Mouse (Mus musculus) cerebellum, adult 9-11 months (tissue): Measurements from ENCODE around the gene Man1b1.

Experiments
- DNase-seq: peaks from one replicate; pipeline ENCODE4 v3.0.0; 2022

Gene Man1b1

DNA sequence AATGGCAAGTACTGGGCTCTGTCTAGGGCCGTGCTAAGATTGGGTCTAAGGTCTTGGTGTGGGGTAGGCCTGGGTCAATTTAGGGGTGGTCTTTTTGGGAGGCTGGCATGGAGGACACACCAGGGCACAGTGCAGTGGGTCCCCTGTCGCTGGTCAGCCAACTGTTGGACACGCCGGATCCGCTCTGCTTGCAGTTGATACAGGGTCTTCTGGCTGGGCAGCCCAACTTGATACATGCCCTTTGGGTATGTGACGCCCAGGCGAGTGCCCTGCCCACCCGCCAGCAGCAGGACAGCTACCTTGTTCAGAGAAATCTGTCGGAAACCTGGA lies 32.6 kb downstream of the Man1b1 start:
- DNase-seq = no peak

DNA sequence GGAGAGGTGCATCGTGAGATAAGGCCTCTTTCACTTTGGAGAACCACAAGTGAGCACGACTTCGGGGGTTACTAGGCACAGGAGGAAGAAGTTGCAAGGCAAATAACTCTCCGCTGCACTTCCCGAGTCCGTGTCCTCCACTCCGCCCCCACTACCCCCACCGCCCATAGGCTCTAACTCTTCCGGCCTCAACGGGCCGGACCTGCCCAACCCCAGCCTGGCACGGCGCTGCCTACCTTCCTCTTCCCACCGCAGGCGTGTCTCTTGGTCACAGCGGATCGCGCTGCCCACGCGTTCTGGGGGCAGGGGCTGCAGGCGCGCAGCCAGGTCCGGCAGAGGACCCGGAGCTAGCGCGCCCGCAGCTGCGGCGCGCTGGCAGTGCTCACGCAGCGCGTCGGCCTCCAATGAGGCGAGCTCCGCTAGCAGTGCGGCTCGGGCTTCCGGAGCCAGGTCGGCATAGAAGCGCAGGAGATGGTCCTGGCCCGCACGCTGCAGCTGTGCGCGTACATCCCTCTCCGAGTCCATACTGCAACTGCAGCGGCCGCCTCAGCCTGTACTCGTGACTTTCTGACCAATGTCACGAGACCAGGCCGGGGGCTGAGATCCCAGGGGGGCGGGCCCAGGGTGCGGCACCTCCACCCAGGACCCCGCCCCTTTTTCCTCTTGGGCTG lies 33.1 kb downstream of the Man1b1 start, which contains the start of gene Uap1l1:
Gene Uap1l1, minus strand, starts transcription at position 592 of the 671 bp plus-strand sequence.
- peak; percentile 65 for DNase-seq

DNA sequence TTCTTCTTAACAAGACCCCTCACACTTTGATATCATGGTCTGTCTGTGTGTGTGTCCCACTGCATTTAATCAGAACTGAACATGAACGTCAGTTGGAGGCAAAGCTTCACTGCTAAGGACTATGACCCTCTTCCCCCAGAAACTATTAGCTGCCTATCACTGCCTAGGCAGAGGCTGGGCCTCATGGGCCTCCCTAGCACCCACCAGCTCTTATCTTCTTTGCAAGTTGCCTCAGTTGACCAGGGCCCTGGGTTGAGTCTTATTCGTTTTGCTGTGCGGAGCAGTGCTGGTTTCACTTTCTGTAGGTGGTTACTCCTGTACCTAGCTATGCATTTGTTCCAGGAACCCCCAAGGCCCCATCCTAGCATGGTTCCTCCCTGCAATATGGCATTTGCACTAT lies 37.9 kb downstream of the Man1b1 start:
- no peak for DNase-seq

DNA sequence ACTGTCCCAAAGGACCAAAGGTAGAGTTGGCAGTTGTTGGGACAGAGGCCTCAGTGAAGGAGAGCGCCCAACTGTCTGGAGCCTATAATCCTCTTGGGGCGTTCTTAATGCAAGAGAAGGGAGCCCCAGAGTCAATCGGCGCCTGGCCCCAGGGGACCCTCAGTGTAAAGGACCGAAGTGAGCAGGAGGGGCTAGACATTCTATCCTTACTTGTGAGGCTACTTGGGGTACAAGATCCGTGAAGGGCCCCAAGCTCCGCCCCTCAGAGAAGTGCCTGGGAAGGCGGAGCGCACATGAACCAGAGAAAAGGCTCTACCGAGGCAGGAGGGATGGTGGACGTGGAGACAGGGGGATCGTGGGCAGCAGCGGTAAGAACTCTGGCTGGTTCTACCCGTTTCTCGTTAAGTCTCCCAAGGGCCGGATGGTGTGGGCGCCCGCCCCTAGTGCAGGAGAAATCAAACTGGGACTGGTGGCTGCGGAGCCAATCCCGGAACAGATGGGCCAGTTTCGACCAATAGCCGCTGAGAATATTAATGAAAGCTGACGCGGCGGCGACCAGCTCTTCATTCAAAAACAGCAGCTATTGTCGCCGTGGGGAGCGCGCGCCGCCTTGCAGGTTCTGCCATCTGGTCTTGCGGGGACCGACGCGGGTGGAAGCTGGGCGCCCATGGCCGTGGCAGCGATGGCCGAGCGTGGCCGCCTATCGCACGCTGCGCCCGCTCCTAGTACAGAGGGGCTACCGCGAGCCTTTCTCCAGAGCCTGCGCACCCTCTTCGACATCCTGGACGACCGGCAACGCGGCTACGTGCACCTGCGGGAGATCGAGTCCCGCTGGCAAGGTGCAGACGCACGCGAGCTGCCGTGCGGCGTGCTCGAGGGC lies 39.9 kb downstream of the Man1b1 start, which contains the start of gene Sapcd2:
Gene Sapcd2, plus strand, starts transcription at position 558 of the 880 bp plus-strand sequence.
- DNase-seq = peak; percentile 89

DNA sequence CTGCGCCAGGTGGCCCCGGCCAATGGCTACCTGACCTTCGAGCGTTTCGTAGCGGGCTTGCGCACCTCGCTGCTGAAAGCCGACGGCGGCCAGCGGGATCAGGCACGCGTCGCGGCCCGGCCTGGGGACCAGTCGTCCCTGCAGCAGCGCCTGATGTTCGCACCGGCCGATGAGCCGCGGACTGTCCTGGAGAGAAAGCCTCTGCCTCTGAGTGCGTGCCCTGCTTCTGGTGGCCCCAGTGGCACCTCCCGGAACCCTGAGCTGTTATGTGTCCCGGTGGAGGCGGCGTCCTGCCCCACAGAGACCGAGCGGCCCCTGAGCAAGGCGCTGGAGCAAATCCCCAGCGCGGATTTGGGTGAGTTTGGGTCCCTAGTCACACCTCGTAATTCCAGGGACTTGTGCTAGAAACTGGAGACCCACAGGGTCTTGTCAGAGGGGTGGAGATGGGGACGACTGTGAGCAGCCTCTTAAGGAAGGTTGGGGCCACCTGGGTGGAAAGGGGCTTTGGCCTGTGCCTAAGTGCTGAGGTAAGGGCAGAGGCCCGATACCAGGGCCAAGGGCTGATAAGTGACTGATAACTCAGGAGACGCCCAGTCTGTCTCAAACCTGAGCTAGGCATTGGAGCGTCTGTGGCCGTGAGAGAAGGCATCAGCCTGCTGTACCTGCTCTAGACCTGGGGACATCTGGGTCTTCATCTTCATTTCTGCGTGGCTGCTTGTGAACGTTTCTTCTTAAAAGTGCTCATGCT lies 40.7 kb downstream of the Man1b1 start:
- no peak for DNase-seq

DNA sequence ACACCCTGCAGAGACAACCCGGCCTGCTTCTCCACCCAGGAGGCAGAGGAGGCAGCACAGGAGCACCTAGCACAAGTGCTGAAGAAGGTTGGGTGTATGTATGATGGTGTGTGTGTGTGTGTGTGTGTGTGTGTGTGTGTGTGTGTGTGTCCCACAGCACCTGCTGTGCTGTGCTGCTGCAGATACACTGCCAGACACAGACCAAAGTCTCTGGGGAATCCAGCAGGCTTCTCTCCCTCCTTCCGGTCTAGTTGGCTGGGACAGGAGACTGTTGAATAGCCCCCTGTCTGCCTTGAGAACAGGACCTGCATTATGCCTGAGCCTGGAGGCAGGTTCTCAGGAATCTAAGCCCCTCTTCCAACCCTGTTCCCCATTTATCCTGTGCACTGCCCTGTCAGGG lies 41.3 kb downstream of the Man1b1 start:
- no peak for DNase-seq

DNA sequence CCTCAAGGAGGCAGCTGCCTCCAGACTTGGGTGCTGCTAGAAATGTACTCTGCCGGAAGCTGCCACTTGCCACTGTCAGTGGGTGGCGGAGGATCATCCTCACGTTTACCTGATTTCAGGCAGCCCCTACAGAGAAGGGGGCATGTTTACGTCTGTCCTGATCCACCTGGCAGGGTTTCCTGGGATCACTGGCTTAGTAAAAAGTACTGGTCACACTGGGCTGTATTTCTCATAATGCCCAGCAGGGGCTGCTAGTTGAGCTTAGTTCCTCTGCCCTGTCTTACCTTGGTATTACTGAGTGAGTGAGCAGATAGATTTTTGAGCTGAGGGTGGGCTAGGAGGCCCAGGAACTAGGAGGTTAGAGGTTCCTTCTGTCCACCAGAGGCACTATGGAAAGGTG lies 44.5 kb downstream of the Man1b1 start:
- peak; percentile 64 for DNase-seq

DNA sequence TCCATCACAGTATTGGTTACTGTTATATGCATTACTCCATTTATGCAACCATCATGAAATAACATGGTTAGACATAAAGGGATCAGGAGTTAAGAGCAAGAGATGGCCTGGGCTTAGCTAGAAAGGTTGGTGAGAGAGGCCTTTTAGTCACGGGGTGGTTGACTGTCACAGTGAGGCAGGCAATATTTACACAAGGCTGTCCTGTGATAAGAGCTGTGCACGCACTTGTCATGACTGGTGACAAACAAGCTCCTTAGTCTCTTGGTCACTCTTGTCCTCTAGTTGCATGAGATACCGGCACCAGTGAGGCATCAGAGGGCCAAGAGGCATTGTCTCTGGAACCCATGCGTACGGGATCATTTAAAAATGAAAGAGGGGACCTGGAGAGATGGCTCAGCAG lies 52.4 kb downstream of the Man1b1 start:
- no peak for DNase-seq

DNA sequence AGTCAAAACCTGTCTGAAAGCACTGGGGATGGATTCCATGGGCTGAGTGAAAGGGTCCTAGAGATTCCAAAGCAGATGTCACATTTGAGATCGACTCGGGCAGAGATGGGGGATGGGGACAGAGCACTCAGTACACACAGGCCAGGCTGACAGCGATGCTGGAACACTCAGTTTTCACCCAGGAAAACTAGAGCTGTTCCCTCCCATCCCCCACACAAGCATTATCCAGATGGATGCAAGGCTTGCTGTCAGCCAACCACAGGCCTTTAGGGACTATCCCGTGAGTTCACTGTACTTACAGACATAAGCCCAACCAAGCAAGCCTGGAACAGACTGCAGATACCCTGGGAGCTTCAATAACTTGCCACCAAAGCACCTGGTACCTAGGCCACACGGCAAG lies 59.1 kb downstream of the Man1b1 start:
- DNase-seq = no peak

DNA sequence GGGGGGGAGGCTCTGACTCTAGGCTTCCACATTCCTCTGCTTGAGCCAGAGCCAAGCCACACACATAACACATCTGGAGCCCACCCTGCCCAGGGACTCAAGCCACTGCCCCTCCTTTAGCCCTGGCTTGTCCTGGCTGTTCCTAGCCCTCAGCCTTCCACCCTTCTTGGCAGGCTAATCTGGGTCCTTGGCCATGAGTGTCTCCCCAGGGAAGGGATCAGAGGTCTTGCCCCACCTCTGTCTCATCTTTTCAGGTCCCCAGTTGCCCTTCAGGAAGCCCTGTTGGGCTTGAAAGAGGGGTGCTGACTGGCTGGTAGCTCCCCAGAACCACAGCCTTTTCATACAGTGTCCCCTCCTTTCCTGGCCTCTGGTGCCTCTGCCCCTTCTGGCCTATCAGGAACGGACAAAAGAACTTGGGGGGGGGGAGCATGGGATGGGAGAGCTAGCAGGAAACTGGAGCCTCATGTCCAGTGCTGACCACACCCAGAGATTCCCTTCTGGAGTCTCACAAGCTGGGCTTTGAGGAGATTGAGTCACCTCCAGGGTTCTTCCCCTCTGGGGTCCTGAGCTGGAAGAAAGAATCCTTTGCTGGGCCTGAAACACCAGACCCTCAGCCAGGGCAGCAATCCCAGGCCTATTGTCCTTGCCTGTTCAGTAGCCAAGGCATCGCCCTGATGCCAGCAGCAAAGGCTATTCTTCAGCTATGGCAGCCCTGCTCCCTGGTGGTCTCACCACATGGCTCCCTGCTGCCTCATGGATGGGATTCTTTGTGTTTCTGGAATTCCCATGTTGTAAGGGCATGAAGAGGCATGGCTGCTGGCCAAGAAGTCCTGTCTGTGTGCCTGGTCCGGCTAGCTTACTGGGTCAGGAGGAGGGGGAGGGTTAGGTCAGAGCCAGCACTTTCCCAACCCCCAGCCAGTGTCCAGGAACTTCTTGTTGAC lies 62.4 kb downstream of the Man1b1 start:
- DNase-seq = peak; percentile 72

DNA sequence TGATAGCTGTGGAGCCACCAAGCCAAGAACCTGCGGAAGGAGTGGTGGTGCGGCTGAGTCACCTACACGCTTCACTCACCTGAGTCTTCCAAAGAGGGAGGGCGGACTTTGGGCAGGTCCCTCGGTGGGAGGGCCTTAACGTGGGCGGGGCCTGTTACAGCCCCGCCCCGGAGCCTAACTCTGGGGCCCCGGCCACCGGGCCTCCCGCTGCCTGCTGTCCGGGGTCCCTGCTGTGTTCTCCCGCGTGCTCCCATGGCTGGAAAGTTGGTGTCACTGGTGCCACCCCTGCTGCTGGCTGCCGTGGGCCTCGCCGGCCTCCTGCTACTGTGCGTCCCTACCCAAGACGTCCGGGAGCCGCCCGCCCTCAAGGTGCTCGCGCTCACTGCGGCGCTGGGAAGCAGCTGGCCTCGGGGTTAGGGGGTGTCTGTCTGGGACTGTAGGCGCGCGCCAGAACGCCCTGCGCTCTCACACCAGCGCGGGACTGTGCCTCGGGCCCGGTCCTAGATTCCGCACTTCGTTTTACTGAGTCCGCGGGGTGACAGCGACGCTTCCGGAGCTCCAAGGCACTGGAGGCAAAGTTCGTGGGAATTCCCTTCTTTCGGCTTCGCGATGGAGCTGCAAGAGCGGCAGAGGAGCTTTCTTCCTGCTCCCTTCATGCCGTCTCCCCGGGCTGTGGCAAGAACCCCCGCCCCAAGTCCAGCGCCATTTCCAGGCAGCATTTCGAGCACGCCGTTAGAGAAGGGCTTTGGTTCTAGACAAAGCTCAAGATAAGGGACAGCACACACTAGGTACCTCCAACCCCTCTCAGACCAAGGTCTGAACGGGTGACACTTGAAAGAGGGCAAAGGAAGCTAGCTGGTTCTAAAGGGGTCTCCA lies 63.8 kb downstream of the Man1b1 start, which contains the start of gene Entpd2:
Gene Entpd2, plus strand, starts transcription at position 154 of the 876 bp plus-strand sequence.
- peak; percentile 70 for DNase-seq

DNA sequence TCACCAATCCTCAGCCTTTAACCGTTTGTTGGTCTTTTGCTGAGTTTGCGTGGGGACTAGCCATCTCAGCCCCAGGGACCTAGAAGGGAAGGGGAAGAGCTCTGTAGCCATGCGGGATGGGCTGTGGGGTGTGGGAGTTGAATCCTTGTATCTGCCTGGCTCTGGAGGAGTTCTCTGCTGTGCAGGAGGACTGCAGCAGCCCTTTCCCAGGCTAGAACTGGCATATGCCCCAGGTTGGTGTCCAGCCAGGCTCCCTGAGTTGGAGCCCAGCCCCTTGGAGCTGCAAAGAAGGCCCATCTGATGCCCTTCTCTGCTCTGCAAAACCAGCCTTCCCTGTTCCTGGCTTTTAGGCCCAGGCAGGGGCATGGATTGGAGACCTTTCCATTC lies 64.5 kb downstream of the Man1b1 start:
- DNase-seq = peak; percentile 87

DNA sequence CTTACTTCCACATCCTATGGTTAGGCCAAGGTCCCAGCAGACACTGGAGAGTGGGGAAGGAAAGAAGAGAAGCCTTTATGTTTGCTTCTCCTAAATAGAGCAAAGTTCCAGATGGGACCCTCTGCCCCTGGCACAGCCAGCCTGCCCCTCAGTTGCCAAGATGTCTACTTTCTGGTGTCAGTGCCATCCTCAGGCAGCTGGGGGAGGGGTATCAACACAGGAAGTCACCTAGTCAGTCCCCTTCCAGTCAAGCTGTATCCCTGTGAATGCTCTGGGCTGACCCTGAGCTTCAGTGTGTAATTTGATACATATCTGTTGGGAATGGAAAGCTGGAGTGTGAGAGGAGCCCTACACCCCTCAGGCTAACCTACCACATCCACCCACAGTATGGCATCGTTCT lies 64.9 kb downstream of the Man1b1 start:
- DNase-seq = peak; percentile 40

DNA sequence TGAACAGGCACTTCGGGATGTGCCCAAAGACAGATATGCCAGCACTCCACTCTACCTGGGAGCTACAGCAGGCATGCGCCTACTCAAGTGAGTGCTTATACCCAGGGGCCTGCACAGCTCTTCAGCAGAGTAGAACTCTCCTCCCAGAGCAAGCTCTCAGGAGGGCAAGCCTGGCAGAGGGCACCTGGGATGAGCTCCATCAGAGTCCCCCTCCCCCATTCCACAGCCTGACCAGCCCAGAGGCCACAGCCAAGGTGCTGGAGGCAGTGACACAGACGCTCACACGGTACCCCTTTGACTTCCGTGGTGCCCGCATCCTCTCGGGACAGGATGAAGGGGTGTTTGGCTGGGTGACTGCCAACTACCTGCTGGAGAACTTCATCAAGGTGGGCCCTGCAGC lies 65.9 kb downstream of the Man1b1 start:
- peak; percentile 54 for DNase-seq

DNA sequence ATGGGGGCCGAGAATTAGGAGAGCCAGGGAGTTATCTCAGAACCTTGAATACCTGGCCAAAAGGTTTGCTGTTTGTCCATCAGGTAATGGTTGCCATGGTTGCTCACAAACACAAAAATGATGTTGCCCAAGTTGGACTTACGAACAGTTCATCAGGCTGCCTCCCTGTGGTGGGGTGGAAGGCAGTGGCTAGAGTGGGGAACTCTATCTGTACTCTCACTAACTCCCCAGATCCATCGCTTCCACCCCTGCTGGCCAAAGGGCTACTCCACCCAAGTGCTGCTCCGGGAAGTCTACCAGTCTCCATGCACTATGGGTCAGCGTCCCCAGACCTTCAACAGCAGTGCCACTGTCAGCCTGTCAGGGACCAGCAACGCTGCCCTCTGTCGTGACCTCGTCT lies 66.9 kb downstream of the Man1b1 start, which contains the start of gene Npdc1:
Gene Npdc1, plus strand, starts transcription at position 301 of the 400 bp plus-strand sequence.
- DNase-seq = peak; percentile 25

DNA sequence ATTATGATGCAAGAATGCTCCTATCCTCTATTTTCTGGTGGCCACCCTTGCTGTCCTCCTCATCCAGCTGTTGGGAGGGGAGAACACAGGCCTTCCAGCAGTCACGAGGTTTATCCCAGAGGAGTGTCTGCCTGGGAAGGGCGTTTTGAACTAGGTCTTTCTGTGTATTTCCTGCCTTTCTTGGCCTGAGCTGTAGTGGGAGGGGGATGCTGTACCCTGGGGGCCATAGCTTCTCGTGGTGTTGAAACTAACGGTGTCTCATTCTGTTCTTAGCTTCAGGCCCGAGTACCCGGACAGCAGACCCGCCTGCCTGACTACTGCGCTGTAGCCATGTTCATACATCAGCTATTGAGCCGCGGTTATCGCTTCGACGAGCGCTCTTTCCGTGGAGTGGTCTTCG lies 68.2 kb downstream of the Man1b1 start:
- DNase-seq = no peak

DNA sequence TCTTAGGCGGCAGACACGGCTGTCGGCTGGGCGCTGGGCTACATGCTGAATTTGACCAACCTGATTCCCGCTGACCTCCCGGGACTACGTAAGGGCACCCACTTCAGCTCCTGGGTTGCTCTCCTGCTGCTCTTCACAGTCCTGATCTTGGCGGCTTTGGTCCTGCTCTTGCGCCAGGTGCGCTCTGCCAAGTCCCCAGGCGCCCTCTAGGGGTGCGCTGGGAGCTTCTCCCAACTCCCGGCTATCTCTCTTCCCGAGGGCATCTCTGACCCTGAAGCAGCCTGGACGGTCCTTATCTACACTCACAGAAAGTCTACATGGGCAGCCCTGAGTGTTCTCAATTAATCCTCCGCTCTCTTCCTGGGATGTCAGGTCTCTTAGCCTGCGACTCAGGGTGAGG lies 68.6 kb downstream of the Man1b1 start:
- DNase-seq = peak; percentile 78
